Mouse (Mus musculus): ENCODE measurements at regions not wholly inside any gene's neighbourhood (a gene's known extent, or its start where the extent isn't known, plus 50 kb on each side); places are given as distances from the start of the nearest gene placed in this dataset.

GRCm38 (mm10) chr14:62216995-62217394 lies 75.4 kb upstream of the Rnaseh2b start:
- no peak for TF ChIP-seq CTCF (IDR thresholded peaks at IDR 0.05; ENCODE audit: low read depth)
- TF ChIP-seq EP300 (optimal IDR thresholded peaks at IDR 0.05) = no peak

All from stomach, postnatal 0 days (tissue).